Mouse (Mus musculus) 3T3-L1 (cell line): ENCODE data around the gene Edn1.
A peak's percentile ranks its signal among the peaks of the same experiment; 100 is the strongest.

ENCODE experiments used
- DNase-seq: peaks from one replicate; pipeline ENCODE4 v3.0.0-alpha.2; 2015; ENCODE audit warnings: low read depth, low spot score

Gene Edn1

DNA sequence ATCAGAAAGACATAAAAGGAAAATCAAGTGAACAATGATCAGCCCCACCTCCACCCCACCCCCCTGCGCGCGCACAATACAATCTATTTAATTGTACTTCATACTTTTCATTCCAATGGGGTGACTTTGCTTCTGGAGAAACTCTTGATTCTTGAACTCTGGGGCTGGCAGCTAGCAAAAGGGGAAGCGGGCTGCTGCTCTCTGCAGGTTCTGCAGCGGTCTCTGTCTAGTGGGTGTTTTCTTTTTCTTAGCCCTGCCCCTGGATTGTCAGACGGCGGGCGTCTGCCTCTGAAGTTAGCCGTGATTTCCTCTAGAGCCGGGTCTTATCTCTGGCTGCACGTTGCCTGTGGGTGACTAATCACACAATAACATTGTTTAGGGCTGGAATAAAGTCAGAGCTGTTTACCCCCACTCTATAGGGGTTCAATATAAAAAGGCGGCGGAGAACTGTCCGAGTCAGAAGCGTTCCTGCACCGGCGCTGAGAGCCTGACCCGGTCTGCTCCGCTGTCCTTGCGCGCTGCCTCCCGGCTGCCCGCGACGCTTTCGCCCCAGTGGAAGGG, at the start of gene Edn1:
TSS of gene Edn1 (plus strand) at position 316 of the 561 bp plus-strand sequence.
- DNase-seq = peak; percentile 64

DNA sequence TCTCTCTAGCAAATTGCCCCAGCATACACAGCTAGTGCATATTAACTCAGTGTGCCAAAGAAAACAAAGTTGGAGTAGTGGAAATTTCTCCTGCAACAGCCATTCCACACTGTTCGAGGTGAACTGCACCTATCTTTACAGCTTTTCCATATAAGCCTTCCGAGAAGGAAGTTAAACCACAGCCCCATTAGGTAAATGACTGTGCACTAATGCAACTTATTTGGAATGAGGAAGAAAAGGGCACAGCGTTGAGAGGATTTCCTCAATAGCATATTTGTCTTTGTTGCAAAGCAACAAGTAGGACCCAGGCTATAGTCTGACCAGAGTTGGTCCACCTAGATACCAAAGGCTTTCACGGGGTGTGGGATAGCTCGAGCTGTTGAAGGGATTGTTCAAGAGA, 47.5 kb upstream of the Edn1 start:
- no peak for DNase-seq

DNA sequence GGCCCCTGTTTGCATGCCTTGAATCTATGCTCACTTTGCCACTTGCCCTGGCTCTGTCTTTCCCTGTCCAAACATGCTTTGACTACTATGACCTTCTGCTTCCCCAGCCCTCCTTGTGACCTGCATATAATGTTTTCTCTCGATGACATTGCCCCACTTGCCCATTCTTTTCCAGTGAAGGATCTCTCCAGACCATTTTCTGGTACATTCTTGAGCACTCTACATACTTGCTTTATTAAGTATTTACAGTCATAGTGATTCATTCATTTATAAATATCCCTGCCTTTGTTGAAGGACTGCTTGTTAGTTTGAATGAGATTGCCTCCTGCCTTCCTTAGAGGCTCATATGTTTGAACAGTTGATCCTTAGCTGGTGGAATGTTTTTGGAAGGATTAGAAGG, 46.2 kb upstream of the Edn1 start:
- DNase-seq = no peak

DNA sequence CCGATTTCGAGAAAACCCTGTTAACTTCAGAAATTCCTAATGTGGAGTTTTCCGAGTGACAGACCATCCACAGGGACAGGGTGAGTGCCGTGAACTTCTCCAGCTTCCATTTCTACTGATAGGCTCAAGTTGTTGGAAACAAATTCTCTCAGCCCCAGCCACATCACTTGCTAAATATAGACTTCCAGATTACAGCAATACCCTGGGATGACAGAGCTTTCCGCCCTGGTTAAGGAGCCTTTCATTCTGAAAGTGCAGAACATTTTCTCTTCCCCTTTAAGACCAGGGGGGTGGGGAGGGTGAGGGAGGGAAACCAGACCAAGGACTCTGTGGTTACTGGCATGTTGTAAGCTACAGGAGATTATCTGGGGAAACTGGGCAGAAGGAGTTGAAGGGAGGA, 42.9 kb upstream of the Edn1 start:
- no peak for DNase-seq

DNA sequence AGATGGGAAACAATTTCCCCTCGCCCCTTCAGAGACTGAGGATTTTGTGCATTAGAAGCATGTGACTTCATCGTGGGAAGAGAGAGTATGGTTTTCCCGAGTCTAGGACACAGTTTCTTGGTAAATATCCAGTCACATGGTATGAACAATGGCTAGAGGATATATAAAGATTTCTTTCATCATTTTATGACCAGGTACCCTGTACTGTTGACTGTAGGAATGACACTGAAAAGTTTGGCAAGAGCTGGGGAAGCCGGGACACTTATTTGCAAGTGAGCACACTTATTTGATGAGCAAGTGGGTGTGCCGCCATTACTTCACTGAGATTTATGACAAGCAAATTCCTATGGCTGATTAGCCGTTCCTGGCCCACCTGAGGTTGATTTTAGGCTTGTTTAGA, 40.6 kb upstream of the Edn1 start:
- DNase-seq = no peak

DNA sequence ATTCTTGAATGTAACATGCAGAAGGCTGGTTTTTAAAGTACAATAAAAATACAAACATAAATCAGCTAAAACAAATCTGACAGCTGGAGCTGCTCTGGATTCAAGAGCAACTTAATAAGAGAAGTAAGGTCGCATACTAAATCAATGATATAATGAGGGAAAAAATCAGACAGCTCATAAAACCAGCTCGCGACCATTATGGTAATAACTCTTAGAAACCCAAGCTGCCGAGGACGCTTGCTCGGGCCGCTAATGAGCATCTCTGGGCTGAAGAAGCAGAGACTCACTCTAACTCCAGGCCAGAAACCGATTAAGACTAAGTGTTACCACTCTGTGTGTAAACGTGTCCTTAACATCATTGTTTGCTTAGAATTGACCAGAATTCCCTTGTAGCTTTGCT, 31.2 kb upstream of the Edn1 start:
- DNase-seq = no peak

DNA sequence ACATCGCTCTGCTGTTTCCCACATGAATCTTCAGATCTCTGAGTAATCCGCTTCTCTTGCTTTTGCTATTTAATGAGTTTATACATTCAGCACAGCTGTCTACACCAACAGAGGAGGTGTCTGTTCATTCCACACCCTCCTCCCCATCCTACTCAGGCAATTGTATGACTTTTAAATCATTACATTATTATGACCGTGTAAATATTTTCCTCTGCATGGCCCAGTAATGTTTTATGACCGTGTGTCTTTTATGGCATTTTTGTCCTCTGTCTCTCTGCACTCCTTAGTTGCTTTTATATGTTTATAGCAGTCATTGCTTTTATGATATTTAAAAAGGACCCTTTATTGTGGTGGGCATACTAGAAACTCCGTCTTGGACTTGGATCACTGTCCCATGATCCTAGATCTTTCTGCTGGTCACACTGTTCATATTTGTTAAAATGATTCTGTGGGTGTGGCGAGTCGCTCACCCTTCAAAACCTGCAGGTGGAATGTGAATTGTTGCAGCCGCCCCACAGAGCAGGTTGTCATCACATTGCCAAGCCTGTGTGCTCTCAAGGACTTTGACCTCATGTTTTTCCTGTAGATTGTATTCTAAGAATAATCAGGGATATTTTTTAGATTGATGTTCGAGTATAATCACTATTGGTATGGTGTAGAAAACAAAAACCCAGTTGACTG, 24.4 kb upstream of the Edn1 start:
- no peak for DNase-seq

DNA sequence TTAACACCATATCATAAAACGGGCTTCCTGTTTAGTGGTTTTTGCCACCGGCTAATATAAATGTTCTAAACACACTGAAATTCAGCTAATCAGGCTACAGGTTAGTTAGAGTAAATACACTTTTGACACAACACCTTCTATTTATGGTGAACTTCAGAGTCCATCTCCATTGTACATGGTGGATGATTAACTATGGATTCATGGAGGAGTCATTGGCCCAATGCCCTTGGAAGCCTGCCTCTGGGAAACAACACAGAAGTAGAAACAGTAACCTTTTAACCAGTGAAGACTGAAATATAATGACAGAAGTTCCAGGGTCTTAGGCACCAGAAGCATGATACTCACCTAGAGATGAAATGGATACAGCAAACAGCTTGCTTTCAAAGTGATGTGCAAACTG, 23.5 kb upstream of the Edn1 start:
- DNase-seq = no peak

DNA sequence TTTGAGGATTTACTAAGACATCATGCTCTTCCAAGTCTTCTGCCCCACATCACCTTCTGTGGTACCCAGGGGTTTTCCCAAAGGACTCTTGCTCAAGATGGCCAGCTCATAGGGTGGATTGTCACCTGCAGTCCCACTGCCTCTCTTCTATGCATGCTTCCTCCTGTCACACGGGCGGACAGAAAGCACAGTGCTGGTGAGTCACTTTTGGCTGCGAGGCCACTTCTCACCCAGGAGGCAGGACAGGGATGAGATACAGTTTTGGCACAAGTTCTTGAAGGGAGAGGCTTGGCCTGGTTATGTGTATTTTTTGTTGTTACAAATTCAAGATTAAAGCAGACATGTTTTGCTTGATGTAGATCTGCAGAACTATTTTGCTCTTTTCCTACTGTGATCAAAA, 15.4 kb upstream of the Edn1 start:
- DNase-seq = peak; percentile 52

DNA sequence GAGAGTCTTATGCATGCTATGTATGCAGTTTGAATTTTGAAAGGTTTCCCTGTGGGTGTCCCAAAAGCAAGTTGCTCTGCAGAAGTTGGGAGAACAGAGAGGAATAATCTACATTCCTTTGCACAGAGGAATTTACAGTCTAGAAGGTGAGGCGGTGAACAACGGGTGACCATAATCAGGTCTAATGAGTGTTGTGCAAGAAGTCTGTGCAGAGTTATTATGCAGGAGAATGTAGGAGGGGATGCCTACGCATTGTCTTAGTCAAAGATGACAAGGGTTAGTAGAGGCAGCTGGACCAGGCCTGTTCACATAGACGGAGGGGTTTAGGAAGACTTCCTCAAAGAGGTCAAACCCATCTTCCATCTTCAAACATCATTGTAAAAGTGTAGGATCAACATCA, 14.5 kb upstream of the Edn1 start:
- no peak for DNase-seq

DNA sequence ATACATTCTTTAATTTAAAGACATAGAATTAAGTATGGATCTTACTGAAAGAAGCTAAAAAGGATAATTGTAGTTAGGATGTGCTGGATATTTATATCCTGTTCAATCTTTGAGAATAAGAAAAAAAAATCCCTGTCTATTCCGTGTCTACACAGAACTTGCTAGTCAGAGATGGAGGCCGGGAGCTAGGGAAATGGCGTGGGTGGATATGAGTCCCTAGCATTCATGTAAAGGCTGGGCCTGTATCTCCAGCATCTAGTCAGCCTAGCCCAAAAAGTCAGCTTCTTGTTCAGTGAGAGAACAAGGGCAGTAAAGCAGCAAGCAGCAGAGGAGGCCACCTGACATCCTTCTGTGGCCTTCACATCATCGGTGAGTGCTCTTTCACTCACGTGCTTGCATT, 8.7 kb upstream of the Edn1 start:
- no peak for DNase-seq

DNA sequence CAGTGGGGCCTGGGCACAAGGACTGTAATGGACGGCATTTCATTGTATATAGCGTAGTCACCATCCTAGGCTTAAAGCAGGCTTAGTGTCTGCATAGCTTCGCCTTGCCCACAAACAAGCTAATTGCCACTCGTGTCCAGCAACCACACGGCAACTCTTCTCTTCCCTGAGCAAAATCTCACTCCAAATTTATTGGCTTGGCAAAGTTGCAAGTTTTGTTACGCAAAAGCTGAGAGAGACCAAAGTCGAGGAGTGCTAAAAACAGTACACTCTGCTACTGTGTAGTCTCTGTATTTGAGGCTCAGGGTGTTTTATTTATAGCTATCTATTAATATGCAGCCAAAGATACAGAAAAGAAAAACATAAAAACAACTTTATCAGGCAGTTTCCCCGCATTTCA, 3.0 kb upstream of the Edn1 start:
- no peak for DNase-seq

DNA sequence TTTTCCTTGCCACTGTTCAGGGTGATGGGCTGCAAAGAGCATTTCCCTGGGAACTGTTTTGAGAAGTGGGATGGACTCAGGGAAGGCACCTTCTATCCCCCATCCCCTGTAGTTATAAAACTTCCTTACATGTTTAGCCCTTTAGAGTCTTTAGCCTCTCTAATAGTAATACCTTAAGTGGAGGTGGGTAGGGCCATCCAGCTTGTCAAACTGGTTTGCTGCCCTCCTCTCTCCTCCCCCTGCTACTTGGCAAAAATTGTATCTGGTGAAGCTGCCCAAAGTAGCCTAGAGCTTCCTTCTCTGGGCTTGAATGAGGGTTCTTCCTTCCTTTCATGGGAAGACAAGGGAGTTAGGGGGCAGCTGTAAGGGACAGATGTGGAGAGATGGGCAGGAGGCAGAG, 2.5 kb upstream of the Edn1 start:
- no peak for DNase-seq

DNA sequence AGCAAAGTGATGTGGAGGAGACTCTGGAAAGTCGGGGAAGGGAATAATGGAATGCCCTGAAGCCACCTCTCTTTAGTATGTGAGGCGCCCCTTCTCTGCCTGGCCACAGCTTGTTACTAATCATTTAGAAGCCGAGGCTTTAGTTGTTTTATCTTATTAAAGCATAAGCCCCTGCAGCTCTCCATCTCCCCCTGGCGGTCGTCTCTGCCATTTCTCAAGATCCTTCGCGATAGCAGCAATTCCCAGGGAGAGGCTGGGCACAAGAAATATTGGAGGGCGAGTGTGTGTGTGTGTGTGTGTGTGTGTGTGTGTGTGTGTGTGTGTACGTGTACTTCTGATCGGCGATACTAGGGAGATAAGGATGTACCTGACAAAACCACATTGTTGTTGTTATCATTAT, 709 bp upstream of the Edn1 start:
- DNase-seq = peak; percentile 78

DNA sequence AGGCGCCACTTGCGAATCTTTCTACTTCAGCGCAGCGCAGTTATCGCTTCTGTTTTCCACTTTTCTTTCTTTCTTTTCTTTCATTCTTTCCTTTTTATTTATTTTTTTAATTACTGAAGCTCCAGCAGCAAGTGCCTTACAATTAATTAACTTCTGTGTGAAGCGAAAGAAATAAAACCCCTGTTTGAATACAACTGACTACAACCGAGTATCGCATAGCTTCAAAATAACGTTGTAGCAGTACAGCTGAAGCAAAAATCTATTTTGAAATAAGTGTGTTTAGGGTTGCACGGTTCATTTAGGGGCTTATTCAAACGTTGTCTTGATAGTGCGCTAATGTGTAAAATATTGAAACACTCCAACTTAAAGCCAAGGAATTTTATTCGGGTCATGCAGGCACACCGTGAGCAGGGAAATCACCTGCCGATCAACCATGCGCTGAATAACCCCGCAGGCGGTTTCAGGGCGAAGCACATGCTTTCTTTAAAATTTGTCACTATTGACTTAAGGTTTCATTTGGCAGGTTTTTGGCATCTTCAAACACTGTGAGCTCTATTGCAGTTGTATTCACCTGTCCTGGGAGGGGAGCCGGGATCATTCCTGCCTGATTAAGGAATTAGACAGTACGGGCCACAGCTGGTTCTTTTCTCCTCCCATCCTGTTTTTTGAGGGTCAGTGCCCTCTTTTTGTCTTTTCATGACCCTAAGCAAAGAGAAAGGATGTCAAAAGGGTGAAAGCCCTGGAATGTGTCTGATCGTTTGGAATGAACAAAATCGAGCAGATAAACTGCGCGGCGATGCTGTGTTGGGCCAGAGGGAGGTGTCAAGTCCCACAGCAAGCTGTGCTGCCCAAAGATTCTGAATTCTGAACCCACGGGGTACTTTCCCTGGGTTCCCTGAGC, 935 bp downstream of the Edn1 start:
- DNase-seq = peak; percentile 21

DNA sequence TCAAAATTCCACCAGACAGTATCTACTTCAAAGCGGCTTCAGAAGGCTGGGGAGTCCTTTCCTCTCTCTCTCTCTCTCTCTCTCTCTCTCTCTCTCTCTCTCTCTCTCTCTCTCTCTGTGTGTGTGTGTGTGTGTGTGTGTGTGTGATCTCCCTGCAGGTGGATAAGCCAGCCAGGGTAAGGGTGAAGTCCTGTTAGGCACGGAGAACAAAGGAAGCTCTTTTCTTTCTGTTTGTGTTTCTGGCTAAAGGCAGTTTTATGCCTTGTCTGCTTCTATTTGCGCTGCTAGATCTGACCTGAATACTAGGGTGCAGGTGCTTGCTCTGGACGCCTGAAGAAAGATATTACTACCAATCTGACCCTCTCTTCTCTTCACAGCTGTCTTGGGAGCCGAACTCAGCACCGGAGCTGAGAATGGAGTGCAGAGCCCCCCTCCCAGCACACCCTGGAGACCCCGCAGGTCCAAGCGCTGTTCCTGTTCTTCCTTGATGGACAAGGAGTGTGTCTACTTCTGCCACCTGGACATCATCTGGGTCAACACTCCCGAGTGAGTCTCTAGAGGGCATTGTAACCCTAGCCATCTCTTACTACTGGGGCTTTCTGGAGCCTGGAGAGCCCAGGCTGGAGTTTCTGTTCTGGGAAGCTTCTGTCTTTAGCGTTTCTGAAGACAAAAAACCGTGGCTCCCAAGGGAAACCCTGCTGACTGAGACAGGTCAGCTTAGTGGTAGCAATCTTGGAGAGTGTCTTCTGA, 2.1 kb downstream of the Edn1 start:
- peak; percentile 52 for DNase-seq

DNA sequence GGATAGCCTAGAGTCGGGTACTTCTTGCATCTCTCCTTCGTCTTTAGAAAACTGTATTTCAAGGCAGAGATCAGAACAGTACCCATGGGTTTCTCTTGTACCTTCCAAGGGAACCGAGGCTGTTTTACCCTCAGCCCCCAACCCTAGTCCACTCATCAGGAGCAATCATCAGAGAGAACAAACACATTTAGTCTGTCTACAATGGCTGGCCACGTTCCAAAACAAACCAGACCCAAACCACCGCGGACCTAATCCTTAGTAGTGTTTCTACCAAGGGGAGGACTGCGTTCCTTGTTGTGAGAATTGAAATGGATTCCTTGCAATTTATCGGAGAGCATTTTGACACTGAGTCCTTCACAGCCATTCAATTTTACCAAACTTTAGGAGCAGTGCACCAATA, 2.9 kb downstream of the Edn1 start:
- DNase-seq = no peak

DNA sequence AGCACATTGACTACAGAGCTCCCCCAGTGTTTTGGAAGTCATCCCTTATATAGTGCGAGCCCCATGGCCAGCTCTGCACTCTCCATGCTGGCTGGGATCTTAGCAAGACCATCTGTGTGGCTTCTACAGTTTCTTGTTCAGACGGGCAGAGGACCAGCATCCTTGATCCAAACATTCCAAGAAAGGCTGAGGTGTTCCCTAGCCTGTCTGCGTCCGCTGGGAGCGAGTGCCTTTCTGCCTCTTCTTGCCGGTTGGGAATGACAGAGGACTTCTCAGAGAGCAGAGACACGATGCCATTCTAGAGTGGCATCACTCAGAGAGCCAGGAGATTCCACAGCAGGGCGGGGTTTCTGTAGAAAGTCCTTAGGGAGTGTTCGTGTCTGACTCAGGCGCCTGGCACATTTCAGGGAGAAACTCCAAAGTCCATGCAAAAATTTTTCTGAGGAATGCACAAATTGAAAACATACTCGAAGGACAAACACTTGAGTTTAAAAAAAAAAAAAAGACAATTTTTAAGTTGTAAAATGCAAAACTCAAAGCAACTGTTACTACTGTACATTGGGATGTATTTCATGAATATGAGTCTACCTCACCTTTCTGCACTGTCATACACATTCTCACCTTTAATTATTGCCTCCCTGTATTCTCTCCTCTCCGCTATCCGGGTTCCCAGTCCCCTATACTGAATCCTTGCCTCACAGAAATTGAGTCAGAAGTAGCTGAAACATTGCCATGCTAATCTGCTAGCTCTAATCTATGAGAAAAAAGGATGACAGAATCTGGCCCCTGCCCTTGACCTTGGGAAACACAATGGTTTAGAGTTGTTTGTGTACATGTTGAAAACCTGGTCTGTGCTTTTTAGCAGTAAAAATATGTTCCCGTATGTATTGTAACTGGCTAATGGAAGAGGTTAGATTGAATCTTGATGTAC, 5.9 kb downstream of the Edn1 start:
- DNase-seq = peak; percentile 92

DNA sequence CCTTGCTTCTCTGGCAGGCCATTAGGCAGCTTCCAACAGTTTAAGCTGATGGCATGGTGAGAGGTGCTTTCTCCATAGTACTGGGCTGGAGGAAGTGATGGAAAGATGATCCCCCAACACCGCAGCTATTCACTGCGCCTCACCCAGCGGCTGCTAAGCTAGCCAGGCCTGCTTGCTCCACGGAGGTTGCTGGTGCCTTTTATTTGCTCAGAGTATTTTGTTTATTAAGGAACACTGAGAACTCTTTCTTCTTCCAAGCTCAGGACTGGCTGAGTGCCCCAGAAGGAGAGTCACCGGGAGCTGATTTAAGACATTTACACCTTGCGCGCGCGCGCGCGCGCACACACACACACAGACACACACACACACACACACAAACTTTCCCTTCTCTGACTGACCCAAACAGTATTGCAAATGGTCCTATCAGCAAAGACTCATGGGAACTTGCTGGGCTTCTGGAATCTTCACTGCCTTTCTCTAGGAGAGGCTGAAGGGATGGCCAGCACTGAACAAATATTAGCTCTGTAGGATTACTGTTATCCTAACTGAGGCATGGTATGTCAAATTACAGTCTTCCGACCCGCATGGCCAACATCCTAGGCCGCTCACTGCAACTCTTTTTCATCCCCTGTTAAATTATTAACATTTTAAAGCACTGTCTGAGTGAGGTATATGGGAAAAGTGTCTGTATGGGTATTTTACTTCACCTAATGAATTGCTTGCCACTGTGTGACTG, 7.3 kb downstream of the Edn1 start:
- DNase-seq = no peak

DNA sequence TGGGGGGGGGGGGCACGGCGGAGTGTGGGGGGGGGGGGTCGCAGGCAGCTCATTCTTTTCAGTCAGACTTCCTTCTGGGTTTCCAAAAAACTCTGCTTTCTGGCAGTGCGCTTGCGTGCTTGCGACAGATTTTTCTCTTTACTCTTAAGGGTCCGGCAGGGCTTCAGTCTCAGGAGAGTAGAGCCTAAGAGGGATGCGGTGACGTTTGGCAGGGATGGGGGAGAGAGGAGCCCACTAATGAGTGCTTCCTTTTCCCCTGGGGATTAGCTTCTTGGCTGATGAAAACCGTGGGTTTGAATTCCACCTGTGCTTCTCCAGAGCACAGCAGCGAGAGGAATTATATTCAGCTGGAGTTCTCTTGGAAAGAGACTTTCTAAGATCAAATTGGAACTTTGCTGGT, 8.5 kb downstream of the Edn1 start:
- no peak for DNase-seq
